Mouse (Mus musculus) heart, postnatal 0 days (tissue): ENCODE data around the gene Tinf2. TPM values are rescaled to one million over a fixed set of nuclear protein-coding genes. Genes with fewer than 3 reads are reported as not detected.

Experiments
- ATAC-seq: fragments of 200-750 bp; cut with Nextera tagmentation; 2 replicates; pipeline ENCODE4 v1.8.0; 2017; ENCODE audit warnings: low read depth, moderate number of reproducible peaks, moderate library complexity; ENCODE audit not compliant: insufficient read depth
- DNase-seq: peaks from one replicate; pipeline ENCODE4 v3.0.0-alpha.2; 2016; ENCODE audit warnings: low spot score
- H3K27ac ChIP-seq: fragments of 300-500 bp; sonication (generic); 2 replicates; pipeline ENCODE4 v1.5.1; 2014; ENCODE audit warnings: low read depth, mild to moderate bottlenecking
- H3K27me3 ChIP-seq: fragments of 300-500 bp; sonication (generic); 2 replicates; pipeline ENCODE4 v1.6.1; 2014; ENCODE audit warnings: low read length, mixed read lengths; ENCODE audit not compliant: control insufficient read depth, insufficient read depth
- H3K36me3 ChIP-seq: fragments of 300-500 bp; sonication (generic); replicated peaks from 2 replicates; pipeline ENCODE4 v1.6.1; 2014; ENCODE audit warnings: low read length, mixed read lengths; ENCODE audit not compliant: control insufficient read depth, insufficient read depth
- H3K4me1 ChIP-seq: fragments of 300-500 bp; sonication (generic); 2 replicates; pipeline ENCODE4 v1.6.1; 2014; ENCODE audit warnings: antibody characterized with exemption; ENCODE audit not compliant: control insufficient read depth, insufficient read depth
- H3K4me2 ChIP-seq: fragments of 300-500 bp; sonication (generic); 2 replicates; pipeline ENCODE4 v1.6.1; 2014; ENCODE audit warnings: low read depth, mild to moderate bottlenecking, low read length, moderate library complexity
- H3K4me3 ChIP-seq: fragments of 300-500 bp; sonication (generic); 2 replicates; pipeline ENCODE4 v1.5.1; 2014; ENCODE audit warnings: low read depth, low read length
- H3K9ac ChIP-seq: fragments of 300-500 bp; sonication (generic); replicated peaks from 2 replicates; pipeline ENCODE4 v1.6.1; 2014; ENCODE audit warnings: low read depth, low read length, mixed read lengths
- H3K9me3 ChIP-seq: fragments of 300-500 bp; sonication (generic); replicated peaks from 2 replicates; pipeline ENCODE4 v1.6.1; 2016; ENCODE audit warnings: low read length; ENCODE audit not compliant: control insufficient read depth
- CTCF ChIP-seq: IDR thresholded peaks from 2 replicates; pipeline ENCODE4 v1.5.1; 2016; ENCODE audit warnings: antibody characterized with exemption, control low read depth, low read depth
- EP300 ChIP-seq: IDR thresholded peaks from 2 replicates; pipeline ENCODE4 v1.6.1; 2016; ENCODE audit warnings: antibody characterized with exemption, low read depth
- WGBS: fragments of 180-500 bp; shearing (Covaris S2); extraction: QIAGEN DNeasy Blood & Tissue Kit; methylation state at CpG from one replicate; pipeline ENCODE4 v1.1.7; 2014; 5-methylcytosine and 5-hydroxymethylcytosine counted together
- polyA plus RNA-seq: library from polyadenylated mRNA; unstranded; fragments of >200 nt; fragmentation: Nextera tagmentation; extraction: Ambion mirVana; gene quantifications from 2 replicates; pipeline ENCODE4 v1.2.1, GENCODE M21; 2015
- total RNA-seq: library from RNA; depleted of rRNA; stranded (reverse); fragments of >200 nt; gene quantifications from 2 replicates; pipeline ENCODE4 v1.2.3, GENCODE M21; 2014; ENCODE audit warnings: low replicate concordance; rRNA removed

The Tinf2 gene
- 11.9 and 20.2 TPM in 2 replicates for total RNA-seq
- 15.9 and 17.1 TPM in 2 replicates for polyA plus RNA-seq

- peaks cover 38% of the 10 kb centered on the region for H3K36me3 ChIP-seq
- TF ChIP-seq CTCF (peak; percentile 75), EP300 (peak; percentile 73; the same call in 1 of the 2 replicates)
- H3K9ac ChIP-seq = peak within 1 kb of the TSS; percentile 81
- H3K27me3 ChIP-seq = no peaks in the 10 kb centered on the region
- under 1% methylated on average over 66 of the region's 66 CpGs for WGBS
- no peaks in the 10 kb centered on the region for H3K9me3 ChIP-seq
- peak within 1 kb of the TSS; percentile 79 for H3K27ac ChIP-seq
- no peaks in the 10 kb centered on the region for H3K4me1 ChIP-seq
- peak; percentile 91 for DNase-seq
- ATAC-seq = peak; percentile 97
- peak within 1 kb of the TSS; percentile 73 for H3K4me3 ChIP-seq
- peak within 1 kb of the TSS; percentile 86 for H3K4me2 ChIP-seq
These were observed at the start of gene Tinf2 for GRCm38 (mm10) chr14:55681160-55682117. TSS of gene Tinf2 (minus strand) at chr14:55681820.

- DNase-seq (no peak), ATAC-seq (no peak)
- H3K4me1 ChIP-seq = no peaks in the 10 kb centered on the region
- H3K36me3 ChIP-seq = no peaks in the 10 kb centered on the region
- no peaks in the 10 kb centered on the region for H3K27me3 ChIP-seq
- no peak overlapping the region for H3K9ac ChIP-seq
- no peaks in the 10 kb centered on the region for H3K9me3 ChIP-seq
- no peak overlapping the region for H3K27ac ChIP-seq
- 71% methylated on average over 7 of the region's 7 CpGs for WGBS
- H3K4me3 ChIP-seq = no peak overlapping the region
- H3K4me2 ChIP-seq = no peak overlapping the region
- no peak for TF ChIP-seq CTCF
- no peak for TF ChIP-seq EP300
These were observed 49.0 kb upstream of the Tinf2 start for GRCm38 (mm10) chr14:55730531-55731032.

- ATAC-seq (no peak), DNase-seq (no peak)
- Histone ChIP-seq H3K27me3 (no peaks in the 10 kb centered on the region), H3K4me2 (no peak overlapping the region), H3K4me1 (no peaks in the 10 kb centered on the region), H3K4me3 (no peak overlapping the region), H3K27ac (no peak overlapping the region), H3K36me3 (no peaks in the 10 kb centered on the region), H3K9ac (no peak overlapping the region), H3K9me3 (no peaks in the 10 kb centered on the region)
- whole genome bisulfite sequencing = 69% methylated on average over 7 of the region's 7 CpGs
- TF ChIP-seq EP300 (no peak), CTCF (no peak)
These were observed 48.5 kb upstream of the Tinf2 start for GRCm38 (mm10) chr14:55730116-55730515.

- Histone ChIP-seq H3K4me2 (no peak overlapping the region), H3K4me3 (no peak overlapping the region), H3K27me3 (no peaks in the 10 kb centered on the region), H3K9me3 (no peaks in the 10 kb centered on the region), H3K36me3 (no peaks in the 10 kb centered on the region), H3K27ac (no peak overlapping the region), H3K9ac (no peak overlapping the region), H3K4me1 (no peaks in the 10 kb centered on the region)
- TF ChIP-seq EP300 (no peak), CTCF (no peak)
- DNase-seq = no peak
- no peak for ATAC-seq
- 63% methylated on average over 8 of the region's 8 CpGs for WGBS
These were observed 46.5 kb upstream of the Tinf2 start for GRCm38 (mm10) chr14:55727889-55728685.

- TF ChIP-seq EP300 (no peak), CTCF (no peak)
- H3K27me3 ChIP-seq = no peaks in the 10 kb centered on the region
- H3K36me3 ChIP-seq = no peaks in the 10 kb centered on the region
- H3K9me3 ChIP-seq = no peaks in the 10 kb centered on the region
- H3K4me1 ChIP-seq = no peaks in the 10 kb centered on the region; the same call in 1 of the 2 replicates
- no peak overlapping the region for H3K4me2 ChIP-seq
- ATAC-seq = no peak
- no peak overlapping the region for H3K27ac ChIP-seq
- H3K4me3 ChIP-seq = no peak overlapping the region
- no peak for DNase-seq
- H3K9ac ChIP-seq = no peak overlapping the region
These were observed 44.6 kb upstream of the Tinf2 start for GRCm38 (mm10) chr14:55726261-55726660.
